Mouse (Mus musculus): ENCODE measurements at regions not wholly inside any gene's neighbourhood (a gene's known extent, or its start where the extent isn't known, plus 50 kb on each side); places are given as distances from the start of the nearest gene placed in this dataset.

DNA sequence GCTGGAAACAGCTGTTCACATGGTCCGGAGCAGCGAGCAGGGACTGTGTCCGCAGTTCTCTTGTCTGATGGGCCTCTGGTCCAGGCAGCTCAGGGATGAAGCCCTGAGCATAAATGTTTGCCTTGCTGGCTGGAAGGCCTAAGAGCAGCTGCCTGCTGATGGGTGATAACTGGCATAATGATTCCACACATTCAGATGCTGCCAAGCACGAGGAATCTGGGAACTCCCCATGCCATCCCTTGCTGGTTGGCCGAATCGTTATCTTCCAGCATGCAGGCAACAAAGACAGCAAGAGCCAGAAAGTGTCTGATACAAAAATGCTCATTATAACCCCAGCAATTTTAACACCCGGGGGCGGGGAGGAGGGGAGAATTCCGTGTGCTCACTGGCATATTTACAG, 590.0 kb downstream of the Cbln4 start:
- TF ChIP-seq CTCF (IDR thresholded peaks at IDR 0.05; ENCODE audit: borderline replicate concordance, insufficient read depth, low read length): no peak
- TF ChIP-seq POLR2A (IDR thresholded peaks at IDR 0.05; ENCODE audit: low read depth, low read length): no peak
